Mouse (Mus musculus) hindbrain, embryonic 15.5 days (tissue): Measurements from ENCODE around the gene Epas1. TPM values are rescaled to one million over a fixed set of nuclear protein-coding genes. Genes with fewer than 3 reads are reported as not detected.

Source experiments
- ATAC-seq: fragments of 200-750 bp; cut with Nextera tagmentation; 2 replicates; pipeline ENCODE4 v1.8.0; 2017; ENCODE audit warnings: low read depth, moderate number of reproducible peaks, moderate TSS enrichment; ENCODE audit not compliant: low FRiP score
- H3K27ac ChIP-seq: fragments of 300-500 bp; sonication (generic); replicated peaks from 2 replicates; pipeline ENCODE4 v1.5.1; 2015; ENCODE audit warnings: mild to moderate bottlenecking, inconsistent platforms
- H3K27me3 ChIP-seq: fragments of 300-500 bp; sonication (generic); 2 replicates; pipeline ENCODE4 v1.6.1; 2015; ENCODE audit warnings: control low read depth, inconsistent platforms
- H3K36me3 ChIP-seq: fragments of 300-500 bp; sonication (generic); 2 replicates; pipeline ENCODE4 v1.6.1; 2015; ENCODE audit warnings: control low read depth, inconsistent platforms
- H3K4me1 ChIP-seq: fragments of 300-500 bp; sonication (generic); replicated peaks from 2 replicates; pipeline ENCODE4 v1.6.1; 2015; ENCODE audit warnings: control low read depth, inconsistent platforms
- H3K4me2 ChIP-seq: fragments of 300-500 bp; sonication (generic); 2 replicates; pipeline ENCODE4 v1.6.1; 2015; ENCODE audit warnings: moderate library complexity, mild to moderate bottlenecking, inconsistent platforms
- H3K4me3 ChIP-seq: fragments of 300-500 bp; sonication (generic); 2 replicates; pipeline ENCODE4 v1.5.1; 2015; ENCODE audit warnings: mild to moderate bottlenecking, inconsistent platforms
- H3K9ac ChIP-seq: fragments of 300-500 bp; sonication (generic); 2 replicates; pipeline ENCODE4 v1.6.1; 2015; ENCODE audit warnings: inconsistent platforms
- H3K9me3 ChIP-seq: fragments of 300-500 bp; sonication (generic); 2 replicates; pipeline ENCODE4 v1.6.1; 2016; ENCODE audit warnings: control low read depth, inconsistent platforms
- WGBS: fragments of 180-500 bp; shearing (Covaris S2); methylation state at CpG from one replicate; pipeline ENCODE4 v1.1.7; 2015; 5-methylcytosine and 5-hydroxymethylcytosine counted together
- polyA plus RNA-seq: library from polyadenylated mRNA; unstranded; fragments of >200 nt; fragmentation: Nextera tagmentation; extraction: Ambion mirVana; gene quantifications from 2 replicates; pipeline ENCODE4 v1.2.1, GENCODE M21; 2015

Epas1 gene
- polyA plus RNA-seq, 1 experiment from 2014 or later: 6.3 TPM

DNA sequence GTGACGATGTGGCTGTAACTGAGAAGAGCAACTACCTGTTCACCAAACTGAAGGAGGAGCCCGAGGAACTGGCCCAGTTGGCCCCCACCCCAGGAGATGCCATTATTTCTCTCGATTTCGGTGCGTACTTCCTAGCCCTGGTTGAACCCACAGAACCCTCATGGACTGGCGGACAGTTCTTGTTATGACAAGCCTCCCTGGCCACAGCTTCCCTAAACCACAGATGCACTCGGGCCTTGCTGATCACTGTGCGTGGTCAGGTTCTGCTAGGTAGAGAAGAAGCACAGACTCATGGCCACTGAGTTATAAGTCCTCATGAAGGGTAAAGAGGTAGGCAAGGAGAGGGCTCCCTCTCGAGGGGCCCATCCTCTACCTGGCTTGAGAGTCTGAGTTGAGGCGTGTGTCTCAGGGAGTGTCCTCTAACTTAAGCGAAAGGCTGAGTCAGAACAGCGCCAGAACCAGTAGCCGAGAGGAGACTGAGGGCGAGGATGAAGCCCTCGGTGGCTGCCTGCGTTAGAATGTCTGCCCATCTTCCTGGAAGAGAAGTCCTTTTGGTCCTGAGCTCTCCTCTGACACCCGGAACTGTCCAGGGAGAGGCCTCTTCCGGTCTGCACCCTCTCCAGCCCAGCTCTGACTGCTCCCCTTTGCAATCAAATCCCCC lies 71.1 kb downstream of the Epas1 start:
- Histone ChIP-seq H3K4me1 (no peaks in the 10 kb centered on the region), H3K4me2 (no peak overlapping the region), H3K9me3 (no peaks in the 10 kb centered on the region), H3K27ac (no peak overlapping the region), H3K9ac (no peak overlapping the region), H3K4me3 (no peak overlapping the region), H3K36me3 (no peaks in the 10 kb centered on the region), H3K27me3 (no peaks in the 10 kb centered on the region)
- 93% methylated on average over 18 of the region's 18 CpGs for WGBS
- no peak for ATAC-seq

DNA sequence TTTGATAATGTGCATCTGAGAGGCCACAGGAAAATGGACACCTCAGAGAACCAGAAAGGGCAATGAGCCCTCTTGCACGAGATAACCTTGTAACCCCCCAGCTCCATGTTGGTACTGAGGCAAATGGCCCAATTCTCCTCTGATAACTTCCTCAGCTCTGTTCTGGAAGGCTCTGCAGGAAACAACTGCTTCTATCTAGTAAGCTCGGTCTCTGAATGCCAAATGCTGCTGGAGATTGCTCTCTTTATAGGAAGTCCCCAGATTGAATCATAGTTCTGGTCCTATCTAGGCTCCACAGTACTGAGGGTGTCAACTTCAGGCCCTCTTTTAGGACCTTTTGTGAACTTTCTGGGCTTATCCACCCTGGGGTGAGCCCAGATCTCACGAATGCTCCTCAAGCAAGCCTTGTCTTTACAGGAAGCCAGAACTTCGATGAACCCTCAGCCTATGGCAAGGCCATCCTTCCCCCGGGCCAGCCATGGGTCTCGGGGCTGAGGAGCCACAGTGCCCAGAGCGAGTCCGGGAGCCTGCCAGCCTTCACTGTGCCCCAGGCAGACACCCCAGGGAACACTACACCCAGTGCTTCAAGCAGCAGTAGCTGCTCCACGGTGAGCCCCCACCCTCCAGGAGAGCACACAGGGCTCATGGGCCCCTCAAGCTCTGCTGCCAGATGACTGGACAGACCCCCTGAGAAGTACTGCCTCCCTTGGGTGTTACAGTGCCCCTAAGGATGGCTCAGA lies 71.8 kb downstream of the Epas1 start:
- H3K4me1 ChIP-seq: no peaks in the 10 kb centered on the region
- no peaks in the 10 kb centered on the region for H3K9me3 ChIP-seq
- no peak overlapping the region for H3K4me3 ChIP-seq
- H3K27ac ChIP-seq: no peak overlapping the region
- no peaks in the 10 kb centered on the region for H3K27me3 ChIP-seq
- WGBS: 87% methylated on average over 9 of the region's 9 CpGs
- no peaks in the 10 kb centered on the region for H3K36me3 ChIP-seq
- H3K4me2 ChIP-seq: no peak overlapping the region
- H3K9ac ChIP-seq: no peak overlapping the region
- ATAC-seq: no peak

DNA sequence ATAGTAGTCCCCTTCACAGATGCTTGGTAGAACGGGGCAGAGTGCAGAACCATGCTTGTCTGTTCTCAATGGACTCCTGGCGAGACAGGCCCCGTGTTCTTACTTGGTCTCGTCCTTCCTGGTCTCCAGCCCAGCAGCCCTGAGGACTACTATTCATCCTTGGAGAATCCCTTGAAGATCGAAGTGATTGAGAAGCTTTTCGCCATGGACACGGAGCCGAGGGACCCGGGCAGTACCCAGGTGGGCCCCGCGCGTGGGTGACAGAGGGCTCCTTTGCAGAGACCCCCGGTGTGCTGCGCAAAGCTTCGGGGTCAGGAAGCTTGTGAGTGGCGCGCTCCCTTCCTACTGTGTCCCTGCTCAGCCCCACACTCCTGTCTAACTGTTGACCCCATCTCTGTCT lies 72.9 kb downstream of the Epas1 start:
- H3K9ac ChIP-seq: no peak overlapping the region
- H3K4me1 ChIP-seq: no peaks in the 10 kb centered on the region
- H3K9me3 ChIP-seq: no peaks in the 10 kb centered on the region
- H3K36me3 ChIP-seq: no peaks in the 10 kb centered on the region
- no peaks in the 10 kb centered on the region for H3K27me3 ChIP-seq
- ATAC-seq: no peak
- 91% methylated on average over 17 of the region's 17 CpGs for WGBS
- H3K4me2 ChIP-seq: no peak overlapping the region
- no peak overlapping the region for H3K27ac ChIP-seq
- H3K4me3 ChIP-seq: no peak overlapping the region

DNA sequence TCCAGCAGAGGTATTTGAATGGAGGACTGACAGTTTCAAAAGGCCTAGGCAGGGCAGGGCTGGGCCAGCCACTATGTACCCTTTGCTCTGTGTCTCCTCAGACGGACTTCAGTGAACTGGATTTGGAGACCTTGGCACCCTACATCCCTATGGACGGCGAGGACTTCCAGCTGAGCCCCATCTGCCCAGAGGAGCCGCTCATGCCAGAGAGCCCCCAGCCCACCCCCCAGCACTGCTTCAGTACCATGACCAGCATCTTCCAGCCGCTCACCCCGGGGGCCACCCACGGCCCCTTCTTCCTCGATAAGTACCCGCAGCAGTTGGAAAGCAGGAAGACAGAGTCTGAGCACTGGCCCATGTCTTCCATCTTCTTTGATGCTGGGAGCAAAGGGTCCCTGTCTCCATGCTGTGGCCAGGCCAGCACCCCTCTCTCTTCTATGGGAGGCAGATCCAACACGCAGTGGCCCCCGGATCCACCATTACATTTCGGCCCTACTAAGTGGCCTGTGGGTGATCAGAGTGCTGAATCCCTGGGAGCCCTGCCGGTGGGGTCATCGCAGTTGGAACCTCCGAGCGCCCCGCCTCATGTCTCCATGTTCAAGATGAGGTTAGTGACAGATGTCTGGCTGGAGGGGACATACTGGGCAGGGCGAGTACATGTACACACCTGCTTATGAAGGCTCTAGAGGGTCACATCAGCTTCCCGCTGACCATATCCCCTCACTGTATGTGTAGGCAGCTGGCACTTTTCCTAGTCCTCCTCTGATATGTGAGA lies 74.1 kb downstream of the Epas1 start:
- Histone ChIP-seq H3K36me3 (no peaks in the 10 kb centered on the region), H3K4me1 (peaks cover 4% of the 10 kb centered on the region; the same call in 1 of the 2 replicates), H3K4me2 (no peak overlapping the region), H3K9ac (no peak overlapping the region), H3K27ac (no peak overlapping the region), H3K27me3 (no peaks in the 10 kb centered on the region), H3K4me3 (no peak overlapping the region), H3K9me3 (no peaks in the 10 kb centered on the region)
- no peak for ATAC-seq
- 94% methylated on average over 19 of the region's 19 CpGs for WGBS

GRCm38 (mm10) chr17:86828500-86828899 lies 75.0 kb downstream of the Epas1 start:
- H3K4me1 ChIP-seq: peaks cover 4% of the 10 kb centered on the region; the same call in 1 of the 2 replicates
- H3K27me3 ChIP-seq: no peaks in the 10 kb centered on the region
- no peaks in the 10 kb centered on the region for H3K9me3 ChIP-seq
- H3K9ac ChIP-seq: no peak overlapping the region
- no peak overlapping the region for H3K27ac ChIP-seq
- WGBS: 97% methylated on average over 11 of the region's 11 CpGs
- H3K4me2 ChIP-seq: no peak overlapping the region
- H3K36me3 ChIP-seq: no peaks in the 10 kb centered on the region
- no peak overlapping the region for H3K4me3 ChIP-seq
- ATAC-seq: no peak

- H3K36me3 ChIP-seq: no peaks in the 10 kb centered on the region
- WGBS: 94% methylated on average over 13 of the region's 13 CpGs
- ATAC-seq: no peak
These were observed 76.1 kb downstream of the Epas1 start for GRCm38 (mm10) chr17:86829383-86830175.

DNA sequence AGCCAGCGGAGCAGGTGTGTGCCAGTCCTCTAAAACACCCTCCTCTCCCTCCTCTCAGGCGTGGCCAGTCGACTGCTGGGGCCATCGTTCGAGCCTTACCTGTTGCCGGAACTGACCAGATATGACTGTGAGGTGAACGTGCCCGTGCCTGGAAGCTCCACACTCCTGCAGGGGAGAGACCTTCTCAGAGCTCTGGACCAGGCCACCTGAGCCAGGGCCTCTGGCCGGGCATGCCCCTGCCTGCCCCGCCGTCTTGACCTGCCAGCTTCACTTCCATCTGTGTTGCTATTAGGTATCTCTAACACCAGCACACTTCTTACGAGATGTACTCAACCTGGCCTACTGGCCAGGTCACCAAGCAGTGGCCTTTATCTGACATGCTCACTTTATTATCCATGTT lies 77.4 kb downstream of the Epas1 start:
- Histone ChIP-seq H3K9me3 (no peaks in the 10 kb centered on the region), H3K4me1 (peaks cover 4% of the 10 kb centered on the region; the same call in 1 of the 2 replicates), H3K27me3 (no peaks in the 10 kb centered on the region), H3K9ac (no peak overlapping the region), H3K4me2 (no peak overlapping the region), H3K4me3 (no peak overlapping the region), H3K27ac (no peak overlapping the region), H3K36me3 (no peaks in the 10 kb centered on the region)
- ATAC-seq: no peak
- WGBS: 96% methylated on average over 12 of the region's 12 CpGs

More at GRCm38 (mm10) chr17:86829383-86830175, 76.1 kb downstream of the Epas1 start:
- Histone ChIP-seq H3K4me1 (peaks cover 4% of the 10 kb centered on the region; the same call in 1 of the 2 replicates), H3K4me3 (no peak overlapping the region), H3K27ac (no peak overlapping the region), H3K4me2 (no peak overlapping the region), H3K9me3 (no peaks in the 10 kb centered on the region), H3K27me3 (no peaks in the 10 kb centered on the region), H3K9ac (no peak overlapping the region)

GRCm38 (mm10) chr17:86832562-86833327 lies 79.2 kb downstream of the Epas1 start:
- no peak for ATAC-seq
- Histone ChIP-seq H3K27me3 (no peaks in the 10 kb centered on the region), H3K4me2 (no peak overlapping the region), H3K4me3 (no peak overlapping the region), H3K36me3 (no peaks in the 10 kb centered on the region), H3K9ac (no peak overlapping the region), H3K9me3 (no peaks in the 10 kb centered on the region), H3K4me1 (peaks cover 4% of the 10 kb centered on the region; the same call in 1 of the 2 replicates), H3K27ac (no peak overlapping the region)
- WGBS: 71% methylated on average over 19 of the region's 19 CpGs

DNA sequence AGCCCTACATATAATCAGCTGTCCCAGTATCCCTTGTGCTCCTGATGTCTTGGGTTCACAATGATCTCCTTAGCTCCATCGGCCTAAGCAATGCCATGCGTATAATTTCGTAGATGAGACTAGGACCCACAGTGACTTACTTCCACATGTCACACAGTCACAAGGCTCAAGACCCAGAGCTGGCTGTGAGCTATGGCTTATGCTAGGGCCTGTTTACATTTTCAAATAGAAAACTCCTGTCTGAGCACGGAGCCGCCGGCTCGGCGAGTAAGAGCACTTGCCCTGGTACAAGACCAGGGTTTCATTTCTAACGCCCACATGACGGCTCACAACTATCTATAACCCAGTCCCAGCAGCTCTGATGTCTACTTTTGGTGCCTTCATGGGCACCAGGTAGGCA lies 80.4 kb downstream of the Epas1 start:
- Histone ChIP-seq H3K36me3 (no peaks in the 10 kb centered on the region), H3K4me3 (no peak overlapping the region), H3K27me3 (no peaks in the 10 kb centered on the region), H3K4me1 (peaks cover 4% of the 10 kb centered on the region; the same call in 1 of the 2 replicates), H3K27ac (no peak overlapping the region), H3K9me3 (no peaks in the 10 kb centered on the region), H3K9ac (no peak overlapping the region), H3K4me2 (no peak overlapping the region)
- ATAC-seq: no peak
- WGBS: 94% methylated on average over 10 of the region's 10 CpGs

GRCm38 (mm10) chr17:86839308-86839707 lies 85.8 kb downstream of the Epas1 start:
- no peak for ATAC-seq
- H3K4me2 ChIP-seq: no peak overlapping the region
- 56% methylated on average over 5 of the region's 5 CpGs for WGBS
- H3K27me3 ChIP-seq: no peaks in the 10 kb centered on the region
- H3K4me3 ChIP-seq: no peak overlapping the region
- H3K27ac ChIP-seq: no peak overlapping the region
- H3K9me3 ChIP-seq: no peaks in the 10 kb centered on the region
- no peak overlapping the region for H3K9ac ChIP-seq
- H3K36me3 ChIP-seq: no peaks in the 10 kb centered on the region
- H3K4me1 ChIP-seq: no peaks in the 10 kb centered on the region

DNA sequence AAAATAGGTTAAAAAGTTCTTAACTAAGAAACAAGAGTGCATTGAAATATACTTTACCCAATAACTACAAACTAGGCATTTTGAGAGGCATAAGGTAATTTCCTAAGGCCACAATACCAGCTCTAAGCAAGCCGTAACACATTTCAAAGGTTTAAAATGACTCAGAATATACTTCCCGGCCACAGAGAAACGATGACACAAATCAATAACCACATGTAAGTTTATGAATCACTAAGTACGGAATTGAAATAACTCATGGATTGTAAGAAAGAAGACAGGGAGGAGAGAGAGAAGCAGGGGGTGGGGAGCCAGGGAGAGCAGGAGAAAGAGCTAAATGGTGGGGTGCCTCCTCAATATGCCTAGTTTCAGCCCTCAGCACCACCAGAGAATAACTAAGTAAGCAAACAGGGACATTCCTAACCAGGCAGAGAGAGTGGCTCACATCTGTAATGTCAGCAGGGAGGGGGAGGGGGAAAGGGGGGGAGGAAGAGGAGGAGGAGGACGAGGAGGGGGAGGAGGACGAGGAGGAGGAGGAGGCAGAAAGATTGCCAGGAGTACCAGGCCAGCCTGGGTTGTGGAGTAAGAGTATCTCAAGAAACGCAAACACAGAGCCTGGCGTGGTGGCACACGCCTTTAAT lies 97.3 kb downstream of the Epas1 start:
- H3K9me3 ChIP-seq: no peaks in the 10 kb centered on the region
- H3K36me3 ChIP-seq: no peaks in the 10 kb centered on the region
- H3K27ac ChIP-seq: no peak overlapping the region
- 65% methylated on average over 9 of the region's 9 CpGs for WGBS
- no peaks in the 10 kb centered on the region for H3K4me1 ChIP-seq
- no peak for ATAC-seq
- no peaks in the 10 kb centered on the region for H3K27me3 ChIP-seq
- no peak overlapping the region for H3K4me2 ChIP-seq
- H3K4me3 ChIP-seq: no peak overlapping the region
- no peak overlapping the region for H3K9ac ChIP-seq
